Mouse (Mus musculus) midbrain, embryonic 13.5 days (tissue): Measurements from ENCODE around the gene Vax2. TPM values are rescaled to one million over a fixed set of nuclear protein-coding genes. Genes with fewer than 3 reads are reported as not detected.

ENCODE experiments used
- ATAC-seq: fragments of 200-750 bp; cut with Nextera tagmentation; 2 replicates; pipeline ENCODE4 v1.8.0; 2017; ENCODE audit warnings: mild to moderate bottlenecking, moderate TSS enrichment, moderate library complexity
- H3K27ac ChIP-seq: fragments of 300-500 bp; sonication (generic); 2 replicates; pipeline ENCODE4 v1.5.1; 2015; ENCODE audit warnings: inconsistent platforms, mild to moderate bottlenecking, moderate library complexity
- H3K27me3 ChIP-seq: fragments of 300-500 bp; sonication (generic); 2 replicates; pipeline ENCODE4 v1.6.1; 2015; ENCODE audit warnings: mild to moderate bottlenecking, inconsistent platforms
- H3K36me3 ChIP-seq: fragments of 300-500 bp; sonication (generic); 2 replicates; pipeline ENCODE4 v1.6.1; 2015; ENCODE audit warnings: mild to moderate bottlenecking, inconsistent platforms
- H3K4me1 ChIP-seq: fragments of 300-500 bp; sonication (generic); replicated peaks from 2 replicates; pipeline ENCODE4 v1.6.1; 2015; ENCODE audit warnings: inconsistent platforms
- H3K4me2 ChIP-seq: fragments of 300-500 bp; sonication (generic); replicated peaks from 2 replicates; pipeline ENCODE4 v1.6.1; 2015; ENCODE audit warnings: moderate library complexity, mild to moderate bottlenecking, inconsistent platforms
- H3K4me3 ChIP-seq: fragments of 300-500 bp; sonication (generic); replicated peaks from 2 replicates; pipeline ENCODE4 v1.5.1; 2015; ENCODE audit warnings: mild to moderate bottlenecking, inconsistent platforms
- H3K9ac ChIP-seq: fragments of 300-500 bp; sonication (generic); replicated peaks from 2 replicates; pipeline ENCODE4 v1.6.1; 2015; ENCODE audit warnings: mild to moderate bottlenecking, inconsistent platforms
- H3K9me3 ChIP-seq: fragments of 300-500 bp; sonication (generic); 2 replicates; pipeline ENCODE4 v1.6.1; 2016; ENCODE audit warnings: mild to moderate bottlenecking, inconsistent platforms
- WGBS: fragments of 180-500 bp; shearing (Covaris S2); methylation state at CpG from one replicate; pipeline ENCODE4 v1.1.7; 2015; 5-methylcytosine and 5-hydroxymethylcytosine counted together
- polyA plus RNA-seq: library from polyadenylated mRNA; unstranded; fragments of >200 nt; fragmentation: Nextera tagmentation; extraction: Ambion mirVana; gene quantifications from 2 replicates; pipeline ENCODE4 v1.2.1, GENCODE M21; 2015

Vax2 gene
- polyA plus RNA-seq, 1 experiment from 2014 or later, result 0.46 TPM

GRCm38 (mm10) chr6:83744126-83744525 lies 33.1 kb downstream of the Vax2 start:
- Histone ChIP-seq H3K4me2 (no peak overlapping the region), H3K36me3 (no peaks in the 10 kb centered on the region), H3K9ac (no peak overlapping the region), H3K4me3 (no peak overlapping the region), H3K4me1 (no peaks in the 10 kb centered on the region), H3K27me3 (peaks cover 14% of the 10 kb centered on the region; the same call in 1 of the 2 replicates), H3K27ac (no peak overlapping the region), H3K9me3 (no peaks in the 10 kb centered on the region)
- 70% methylated on average over 5 of the region's 5 CpGs for WGBS
- no peak for ATAC-seq

GRCm38 (mm10) chr6:83744557-83744956 lies 33.5 kb downstream of the Vax2 start:
- no peak for ATAC-seq
- Histone ChIP-seq H3K4me1 (no peaks in the 10 kb centered on the region), H3K9me3 (no peaks in the 10 kb centered on the region), H3K4me2 (no peak overlapping the region), H3K36me3 (no peaks in the 10 kb centered on the region), H3K4me3 (no peak overlapping the region), H3K27ac (no peak overlapping the region), H3K9ac (no peak overlapping the region), H3K27me3 (peaks cover 16% of the 10 kb centered on the region; the same call in 1 of the 2 replicates)
- WGBS, result 68% methylated on average over 5 of the region's 5 CpGs

GRCm38 (mm10) chr6:83745466-83745865 lies 34.4 kb downstream of the Vax2 start:
- H3K4me1 ChIP-seq, result no peaks in the 10 kb centered on the region
- H3K9ac ChIP-seq, result no peak overlapping the region
- 44% methylated on average over 2 of the region's 2 CpGs for WGBS
- peaks cover 16% of the 10 kb centered on the region; the same call in 1 of the 2 replicates for H3K27me3 ChIP-seq
- ATAC-seq, result no peak
- H3K4me2 ChIP-seq, result no peak overlapping the region
- no peak overlapping the region for H3K27ac ChIP-seq
- H3K36me3 ChIP-seq, result no peaks in the 10 kb centered on the region
- H3K4me3 ChIP-seq, result no peak overlapping the region
- no peaks in the 10 kb centered on the region for H3K9me3 ChIP-seq

GRCm38 (mm10) chr6:83749286-83749685 lies 38.2 kb downstream of the Vax2 start:
- Histone ChIP-seq H3K9ac (no peak overlapping the region), H3K9me3 (no peaks in the 10 kb centered on the region), H3K4me1 (no peaks in the 10 kb centered on the region), H3K36me3 (no peaks in the 10 kb centered on the region), H3K27ac (no peak overlapping the region), H3K4me2 (no peak overlapping the region), H3K27me3 (peaks cover 40% of the 10 kb centered on the region), H3K4me3 (no peak overlapping the region)
- 45% methylated on average over 3 of the region's 3 CpGs for WGBS
- ATAC-seq, result 0 out of 2 replicates have a peak, but pooled peaks have one; percentile 15

- Histone ChIP-seq H3K27me3 (peaks cover 43% of the 10 kb centered on the region), H3K9ac (no peak overlapping the region), H3K4me3 (no peak overlapping the region), H3K27ac (no peak overlapping the region), H3K9me3 (no peaks in the 10 kb centered on the region), H3K4me2 (no peak overlapping the region), H3K4me1 (no peaks in the 10 kb centered on the region), H3K36me3 (no peaks in the 10 kb centered on the region)
- no peak for ATAC-seq
- WGBS, result 8% methylated on average over 11 of the region's 11 CpGs
Observed at GRCm38 (mm10) chr6:83750171-83750684, 39.2 kb downstream of the Vax2 start.

- Histone ChIP-seq H3K4me1 (peaks cover 7% of the 10 kb centered on the region), H3K27me3 (peaks cover 74% of the 10 kb centered on the region), H3K9me3 (no peaks in the 10 kb centered on the region), H3K27ac (no peak overlapping the region), H3K36me3 (no peaks in the 10 kb centered on the region), H3K4me3 (no peak overlapping the region), H3K9ac (no peak overlapping the region), H3K4me2 (no peak overlapping the region)
- no peak for ATAC-seq
- WGBS, result 72% methylated on average over 9 of the region's 9 CpGs
Observed at GRCm38 (mm10) chr6:83756051-83756450, 45.0 kb downstream of the Vax2 start.

- Histone ChIP-seq H3K36me3 (no peaks in the 10 kb centered on the region), H3K9ac (peak within 1 kb of the TSS; percentile 23; the same call in 1 of the 2 replicates), H3K4me1 (peaks cover 16% of the 10 kb centered on the region), H3K4me3 (peak within 1 kb of the TSS; percentile 24), H3K27me3 (peaks cover 71% of the 10 kb centered on the region), H3K9me3 (no peaks in the 10 kb centered on the region), H3K4me2 (peak within 1 kb of the TSS; percentile 53), H3K27ac (no peak within 1 kb of the TSS)
- ATAC-seq, result no peak
- 30% methylated on average over 6 of the region's 6 CpGs for WGBS
Observed at GRCm38 (mm10) chr6:83762344-83762743, 51.3 kb downstream of the Vax2 start, which contains the start of gene Ankrd53. Gene Ankrd53 (plus strand): TSS chr6:83762644.

- H3K4me1 ChIP-seq, result peaks cover 14% of the 10 kb centered on the region
- H3K27me3 ChIP-seq, result peaks cover 65% of the 10 kb centered on the region
- H3K9ac ChIP-seq, result peak overlapping the region; percentile 23; the same call in 1 of the 2 replicates
- no peaks in the 10 kb centered on the region for H3K9me3 ChIP-seq
- peaks cover 5% of the 10 kb centered on the region; the same call in 1 of the 2 replicates for H3K36me3 ChIP-seq
- 2% methylated on average over 35 of the region's 35 CpGs for WGBS
- peak overlapping the region; percentile 53 for H3K4me2 ChIP-seq
- ATAC-seq, result 0 out of 2 replicates have a peak, but pooled peaks have one; percentile 31
- H3K4me3 ChIP-seq, result peak overlapping the region; percentile 24
- no peak overlapping the region for H3K27ac ChIP-seq
Observed at GRCm38 (mm10) chr6:83762880-83763431, 51.9 kb downstream of the Vax2 start.

GRCm38 (mm10) chr6:83766982-83767381 lies 55.9 kb downstream of the Vax2 start:
- Histone ChIP-seq H3K9me3 (no peaks in the 10 kb centered on the region), H3K4me3 (no peak overlapping the region), H3K4me1 (peaks cover 9% of the 10 kb centered on the region), H3K27ac (no peak overlapping the region), H3K36me3 (peaks cover 40% of the 10 kb centered on the region), H3K9ac (no peak overlapping the region), H3K27me3 (peaks cover 33% of the 10 kb centered on the region), H3K4me2 (no peak overlapping the region)
- ATAC-seq, result no peak
- WGBS, result 93% methylated on average over 3 of the region's 3 CpGs

- 90% methylated on average over 5 of the region's 5 CpGs for WGBS
- H3K9ac ChIP-seq, result no peak overlapping the region
- H3K4me1 ChIP-seq, result peaks cover 6% of the 10 kb centered on the region; the same call in 1 of the 2 replicates
- peaks cover 18% of the 10 kb centered on the region for H3K27me3 ChIP-seq
- H3K9me3 ChIP-seq, result no peaks in the 10 kb centered on the region
- H3K4me3 ChIP-seq, result no peak overlapping the region
- H3K27ac ChIP-seq, result no peak overlapping the region
- no peak for ATAC-seq
- no peak overlapping the region for H3K4me2 ChIP-seq
- H3K36me3 ChIP-seq, result peaks cover 54% of the 10 kb centered on the region
Observed at GRCm38 (mm10) chr6:83768485-83768884, 57.4 kb downstream of the Vax2 start.

- Histone ChIP-seq H3K27me3 (no peaks in the 10 kb centered on the region), H3K4me3 (peak overlapping the region; percentile 95), H3K36me3 (peaks cover 38% of the 10 kb centered on the region)
Observed at GRCm38 (mm10) chr6:83774126-83774525, 63.1 kb downstream of the Vax2 start.

GRCm38 (mm10) chr6:83774781-83775563 lies 63.9 kb downstream of the Vax2 start:
- Histone ChIP-seq H3K36me3 (peaks cover 30% of the 10 kb centered on the region), H3K4me2 (peak overlapping the region; percentile 71), H3K9me3 (no peaks in the 10 kb centered on the region), H3K27ac (peak overlapping the region; percentile 85), H3K9ac (peak overlapping the region; percentile 96), H3K4me1 (peaks cover 23% of the 10 kb centered on the region), H3K27me3 (no peaks in the 10 kb centered on the region), H3K4me3 (peak overlapping the region; percentile 95)
- ATAC-seq, result peak; percentile 67
- WGBS, result 4% methylated on average over 14 of the region's 14 CpGs

More at GRCm38 (mm10) chr6:83774126-83774525, 63.1 kb downstream of the Vax2 start:
- Histone ChIP-seq H3K9me3 (no peaks in the 10 kb centered on the region), H3K9ac (peak overlapping the region; percentile 96; the same call in 1 of the 2 replicates), H3K4me2 (peak overlapping the region; percentile 71), H3K4me1 (peaks cover 23% of the 10 kb centered on the region), H3K27ac (no peak overlapping the region)
- 73% methylated on average over 9 of the region's 9 CpGs for WGBS
- no peak for ATAC-seq
